Mouse (Mus musculus): Measurements from ENCODE around the gene Ppp1r1c. TPM values are rescaled to one million over a fixed set of nuclear protein-coding genes. Genes with fewer than 3 reads are reported as not detected.

Gene Ppp1r1c
- polyA plus RNA-seq, 1 experiment from 2014 or later = 4.8 TPM

- Histone ChIP-seq H3K9me3 (replicated peaks; ENCODE audit: control insufficient read depth, low read length, poor library complexity, severe bottlenecking) (no peaks in the 10 kb centered on the region), H3K9ac (ENCODE audit: low read depth, low read length) (no peak overlapping the region), H3K36me3 (ENCODE audit: control insufficient read depth, insufficient read depth, low read length) (no peaks in the 10 kb centered on the region), H3K4me1 (ENCODE audit: control insufficient read depth, insufficient read depth, low read length) (no peaks in the 10 kb centered on the region), H3K4me3 (ENCODE audit: low read depth, low read length) (no peak overlapping the region), H3K27me3 (ENCODE audit: control insufficient read depth, insufficient read depth, low read depth, low read length) (no peaks in the 10 kb centered on the region), H3K4me2 (ENCODE audit: low read length) (no peak overlapping the region), H3K27ac (ENCODE audit: low read length) (no peak overlapping the region)
- ATAC-seq = no peak
- 88% methylated on average over 1 of the region's 1 CpGs for WGBS
These were observed 149.3 kb downstream of the Ppp1r1c start for GRCm38 (mm10) chr2:79856874-79857273.

GRCm38 (mm10) chr2:79865275-79865999, 157.9 kb downstream of the Ppp1r1c start:
- Histone ChIP-seq H3K4me2 (ENCODE audit: low read length) (peak overlapping the region; percentile 21; the same call in 1 of the 2 replicates), H3K27me3 (ENCODE audit: control insufficient read depth, insufficient read depth, low read depth, low read length) (no peaks in the 10 kb centered on the region), H3K9me3 (replicated peaks; ENCODE audit: control insufficient read depth, low read length, poor library complexity, severe bottlenecking) (no peaks in the 10 kb centered on the region), H3K9ac (ENCODE audit: low read depth, low read length) (no peak overlapping the region), H3K4me3 (ENCODE audit: low read depth, low read length) (no peak overlapping the region), H3K36me3 (ENCODE audit: control insufficient read depth, insufficient read depth, low read length) (no peaks in the 10 kb centered on the region), H3K4me1 (ENCODE audit: control insufficient read depth, insufficient read depth, low read length) (0 out of 2 replicates have a peak, but pooled peaks cover 2% of the 10 kb centered on the region), H3K27ac (ENCODE audit: low read length) (no peak overlapping the region)
- 42% methylated on average over 9 of the region's 9 CpGs for WGBS
- ATAC-seq = peak; percentile 88

Other genes with a start within 250 kb of the Ppp1r1c start
- gene Itprid2, start 72.4 kb upstream of the Ppp1r1c start, polyA plus RNA-seq (2015; fragmentation: Nextera tagmentation; extraction: Ambion mirVana) = 3.5 and 4.2 TPM in 2 replicates

All from midbrain, embryonic 16.5 days (tissue).